15 mouse cellular contexts compared by ENCODE assay signal in the genomic region with DNA sequence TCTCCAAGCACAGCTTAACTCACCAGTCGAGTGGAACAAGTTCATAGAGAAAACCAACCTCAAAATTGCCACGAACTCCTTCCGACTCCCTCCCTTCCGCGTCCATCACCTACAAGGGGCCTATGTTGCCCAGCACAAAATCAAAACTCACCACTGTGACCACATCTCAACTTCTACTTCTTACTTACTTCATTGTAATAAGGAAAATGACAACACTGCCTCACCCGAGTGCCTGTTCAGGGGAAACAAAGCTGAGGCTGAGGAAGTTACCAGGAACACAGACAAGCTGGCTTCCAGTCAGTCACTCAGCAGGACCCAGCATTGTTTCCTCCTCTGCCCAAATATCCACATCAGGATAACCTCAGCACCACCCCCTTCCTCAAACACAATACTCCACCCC. TPM values are rescaled to one million over a fixed set of nuclear protein-coding genes. Genes with fewer than 3 reads are reported as not detected.
DNase-seq lines count a peak whose midpoint lies in the region; ATAC-seq and TF ChIP-seq lines count a peak whose summit lies in the region.
"Had no signal": no experiment of that assay in that cellular context is flagged by ENCODE, and none has a peak within 500 bp of the region (broad histone marks: within the 10 kb centered on the region; RNA-seq: fewer than 3 reads in every experiment).

No protein-coding gene starts in this region.

- no peak overlapping the region for H3K4me2 ChIP-seq in lung, postnatal 0 days (replicated peaks; ENCODE audit: low read depth, low read length)
- H3K4me2 ChIP-seq in forebrain, embryonic 14.5 days (ENCODE audit: low read length) = no peak overlapping the region
- no peak overlapping the region for H3K4me2 ChIP-seq in forebrain, postnatal 0 days (ENCODE audit: low read depth)
- H3K4me2 ChIP-seq: hindbrain, embryonic 15.5 days; midbrain, embryonic 13.5 days; stomach, embryonic 15.5 days had no signal

- no peak overlapping the region for H3K4me3 ChIP-seq in lung, postnatal 0 days (ENCODE audit: low read depth, low read length)
- no peak overlapping the region for H3K4me3 ChIP-seq in lung, adult 2 months (replicated peaks; ENCODE audit: extremely low read depth, low read depth, low read length)
- H3K4me3 ChIP-seq in E14TG2a.4 (replicated peaks; ENCODE audit: low read length) = 0 out of 2 replicates have a peak overlapping the region, but pooled peaks have one; percentile 17
- H3K4me3 ChIP-seq in brown adipose tissue, adult 24 weeks (ENCODE audit: insufficient read depth, low read depth, low read length) = no peak overlapping the region
- H3K4me3 ChIP-seq in megakaryocyte, embryonic 14.5 days (replicated peaks) = peak overlapping the region; percentile 80
- H3K4me3 ChIP-seq in forebrain, embryonic 14.5 days (ENCODE audit: low read depth, low read length) = no peak overlapping the region
- H3K4me3 ChIP-seq in forebrain, postnatal 0 days (ENCODE audit: low read depth, low read length) = no peak overlapping the region
- H3K4me3 ChIP-seq: heart, embryonic 10.5 days; hindbrain, embryonic 15.5 days; midbrain, embryonic 13.5 days; stomach, embryonic 15.5 days had no signal

- TF ChIP-seq EP300 in lung, postnatal 0 days (IDR thresholded peaks at IDR 0.05) = no peak

- no peaks in the 10 kb centered on the region for H3K9me3 ChIP-seq in lung, postnatal 0 days (ENCODE audit: low read length)
- H3K9me3 ChIP-seq in E14TG2a.4 (ENCODE audit: low read length) = no peaks in the 10 kb centered on the region
- no peaks in the 10 kb centered on the region for H3K9me3 ChIP-seq in megakaryocyte, embryonic 14.5 days
- H3K9me3 ChIP-seq in forebrain, embryonic 14.5 days (replicated peaks; ENCODE audit: control insufficient read depth, low read length) = no peaks in the 10 kb centered on the region
- H3K9me3 ChIP-seq in forebrain, postnatal 0 days (ENCODE audit: low read length) = no peaks in the 10 kb centered on the region
- H3K9me3 ChIP-seq: heart, embryonic 10.5 days; hindbrain, embryonic 15.5 days; midbrain, embryonic 13.5 days; stomach, embryonic 15.5 days had no signal

- no peaks in the 10 kb centered on the region for H3K36me3 ChIP-seq in lung, postnatal 0 days (ENCODE audit: insufficient read depth, low read length)
- H3K36me3 ChIP-seq in E14TG2a.4 (ENCODE audit: insufficient read depth, low read length) = peaks cover 19% of the 10 kb centered on the region
- H3K36me3 ChIP-seq in megakaryocyte, embryonic 14.5 days (replicated peaks; ENCODE audit: low read length) = peaks cover 70% of the 10 kb centered on the region
- H3K36me3 ChIP-seq in forebrain, embryonic 14.5 days (ENCODE audit: control insufficient read depth, insufficient read depth, low read length) = no peaks in the 10 kb centered on the region
- no peaks in the 10 kb centered on the region for H3K36me3 ChIP-seq in forebrain, postnatal 0 days (ENCODE audit: insufficient read depth)
- H3K36me3 ChIP-seq: heart, embryonic 10.5 days; hindbrain, embryonic 15.5 days; midbrain, embryonic 13.5 days; stomach, embryonic 15.5 days had no signal

- WGBS in lung, postnatal 0 days = 85% methylated on average over 6 of the region's 6 CpGs
- WGBS in lung, adult 2 months = 70% methylated on average over 6 of the region's 6 CpGs
- 78% methylated on average over 6 of the region's 6 CpGs for WGBS in forebrain, embryonic 14.5 days
- WGBS in forebrain, postnatal 0 days = 84% methylated on average over 6 of the region's 6 CpGs

- no peak for TF ChIP-seq CTCF in lung, postnatal 0 days (IDR thresholded peaks at IDR 0.05)
- TF ChIP-seq CTCF in lung, adult 2 months (IDR thresholded peaks at IDR 0.05; ENCODE audit: insufficient read depth, low read length) = no peak
- no peak for TF ChIP-seq CTCF in E14TG2a.4 (conservative IDR thresholded peaks at IDR 0.05; ENCODE audit: low read length)
- no peak for TF ChIP-seq CTCF in forebrain, postnatal 0 days (IDR thresholded peaks at IDR 0.05; ENCODE audit: low read depth)

- peaks cover 16% of the 10 kb centered on the region for H3K4me1 ChIP-seq in lung, postnatal 0 days (ENCODE audit: insufficient read depth, low read depth, low read length)
- H3K4me1 ChIP-seq in lung, adult 2 months (ENCODE audit: control insufficient read depth, insufficient read depth, low read length) = peaks cover 13% of the 10 kb centered on the region
- H3K4me1 ChIP-seq in E14TG2a.4 (replicated peaks; ENCODE audit: low read depth, low read length) = peaks cover 89% of the 10 kb centered on the region
- peaks cover 22% of the 10 kb centered on the region for H3K4me1 ChIP-seq in brown adipose tissue, adult 24 weeks (ENCODE audit: control insufficient read depth, insufficient read depth, insufficient read length, low read length)
- peaks cover 81% of the 10 kb centered on the region for H3K4me1 ChIP-seq in megakaryocyte, embryonic 14.5 days
- no peaks in the 10 kb centered on the region for H3K4me1 ChIP-seq in forebrain, embryonic 14.5 days (ENCODE audit: control insufficient read depth, insufficient read depth, low read length)
- no peaks in the 10 kb centered on the region for H3K4me1 ChIP-seq in forebrain, postnatal 0 days (ENCODE audit: insufficient read depth)

- H3K27ac ChIP-seq in lung, postnatal 0 days (ENCODE audit: low read length) = no peak overlapping the region
- peak overlapping the region; percentile 83 for H3K27ac ChIP-seq in brown adipose tissue, adult 24 weeks (replicated peaks; ENCODE audit: low read depth, low read length)
- no peak overlapping the region for H3K27ac ChIP-seq in forebrain, embryonic 14.5 days (ENCODE audit: low read depth, low read length)
- H3K27ac ChIP-seq in forebrain, postnatal 0 days (ENCODE audit: low read depth, low read length) = no peak overlapping the region
- H3K27ac ChIP-seq: heart, embryonic 10.5 days; hindbrain, embryonic 15.5 days; midbrain, embryonic 13.5 days; stomach, embryonic 15.5 days had no signal

- no peak for DNase-seq in lung, postnatal 0 days (ENCODE audit: low spot score)
- DNase-seq in lung, adult 2 months = no peak
- DNase-seq in forebrain, embryonic 14.5 days (ENCODE audit: low spot score) = no peak
- no peak for DNase-seq in forebrain, postnatal 0 days
- DNase-seq: cerebellum, adult 11-12 months; cerebellum, postnatal 36 days; gastrocnemius, postnatal 14 days; kidney, adult 11 months had no signal

- H3K27me3 ChIP-seq in lung, postnatal 0 days (replicated peaks; ENCODE audit: insufficient read depth, low read length) = no peaks in the 10 kb centered on the region
- no peaks in the 10 kb centered on the region for H3K27me3 ChIP-seq in E14TG2a.4 (ENCODE audit: insufficient read depth, low read length)
- H3K27me3 ChIP-seq in megakaryocyte, embryonic 14.5 days (replicated peaks) = no peaks in the 10 kb centered on the region
- no peaks in the 10 kb centered on the region for H3K27me3 ChIP-seq in forebrain, embryonic 14.5 days (replicated peaks; ENCODE audit: control insufficient read depth, insufficient read depth, low read length)
- no peaks in the 10 kb centered on the region for H3K27me3 ChIP-seq in forebrain, postnatal 0 days (ENCODE audit: insufficient read depth, low read length)
- H3K27me3 ChIP-seq: hindbrain, embryonic 15.5 days; midbrain, embryonic 13.5 days; stomach, embryonic 15.5 days had no signal

- 0 out of 2 replicates have a peak, but pooled peaks have one; percentile 16 for ATAC-seq in lung, postnatal 0 days
- ATAC-seq in forebrain, embryonic 14.5 days = no peak
- ATAC-seq in forebrain, postnatal 0 days = no peak
- ATAC-seq: midbrain, embryonic 13.5 days had no signal

- no peak overlapping the region for H3K9ac ChIP-seq in lung, postnatal 0 days (replicated peaks; ENCODE audit: low read depth)
- no peak overlapping the region for H3K9ac ChIP-seq in forebrain, embryonic 14.5 days (ENCODE audit: low read length)
- no peak overlapping the region for H3K9ac ChIP-seq in forebrain, postnatal 0 days
- H3K9ac ChIP-seq: hindbrain, embryonic 15.5 days; midbrain, embryonic 13.5 days; stomach, embryonic 15.5 days had no signal

- no peak for TF ChIP-seq POLR2A in lung, adult 2 months (IDR thresholded peaks at IDR 0.05; ENCODE audit: borderline replicate concordance, extremely low read depth, low read depth, low read length)

RNA-seq across cellular contexts. Expression of a gene that starts 29.3 kb away (rescaled TPM):
- 13.8 and 15.0 TPM in 2 replicates for polyA plus RNA-seq in lung, postnatal 0 days (2015; fragmentation: Nextera tagmentation; extraction: Ambion mirVana)
- polyA plus RNA-seq in lung, adult 2 months (2012; rRNA removed) = 19.2 and 30.2 TPM in 2 replicates
- polyA plus RNA-seq in brown adipose tissue, adult 24 weeks (2012; ENCODE audit: insufficient read depth, insufficient read length, missing spikeins) = 8.7 and 8.8 TPM in 2 replicates
- polyA plus RNA-seq in megakaryocyte, embryonic 14.5 days (2012; ENCODE audit: insufficient read depth, low replicate concordance) = 7.1 and 8.7 TPM in 2 replicates
- polyA plus RNA-seq in forebrain, embryonic 14.5 days (2014; fragmentation: Nextera tagmentation; extraction: Ambion mirVana) = 92.7 and 114 TPM in 2 replicates
- 28.1 and 29.0 TPM in 2 replicates for total RNA-seq in forebrain, postnatal 0 days (2014; rRNA removed)
- 74.1 and 74.5 TPM in 2 replicates for polyA plus RNA-seq in forebrain, postnatal 0 days (2015; fragmentation: Nextera tagmentation; extraction: Ambion mirVana)

Comparison
In these comparisons a context has a peak if more than half of its experiments do, and no peak if none do; other contexts are left out.
1. H3K4me3 ChIP-seq: peak in E14TG2a.4 (single experiment) and megakaryocyte, embryonic 14.5 days (single experiment); none in lung, postnatal 0 days (single experiment), lung, adult 2 months (single experiment), brown adipose tissue, adult 24 weeks (single experiment), forebrain, embryonic 14.5 days (single experiment) and forebrain, postnatal 0 days (single experiment).